Mouse (Mus musculus): Measurements from ENCODE around the gene Gm3106.

The Gm3106 gene

DNA sequence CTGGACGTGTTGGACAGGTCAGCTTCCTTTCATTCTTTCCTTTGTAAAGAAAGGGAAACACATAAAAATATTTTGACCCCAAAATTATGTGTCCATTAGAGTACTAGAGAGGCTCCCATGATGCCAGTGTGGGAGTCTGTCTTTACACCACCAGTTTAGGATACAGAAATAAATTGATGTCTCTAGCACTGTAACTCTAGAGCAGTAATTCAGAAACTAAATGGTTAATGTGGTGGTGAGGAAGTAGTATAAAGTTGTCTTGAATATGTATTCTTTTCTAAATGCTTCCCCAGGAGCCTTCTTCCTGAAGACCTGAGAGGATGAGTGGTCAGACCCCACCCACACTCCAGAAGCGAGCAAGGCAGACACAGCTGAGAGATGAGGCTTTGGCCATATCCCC, at the start of gene Gm3106:
Gene Gm3106 (plus strand): TSS at position 301 of the 400 bp plus-strand sequence.
- WGBS = no CpG with 5 or more reads among the region's 2 CpGs

All from cerebral cortex, adult 2 months (tissue).